Mouse (Mus musculus) G1E (cell line): ENCODE results near the gene Krt15.

ENCODE experiments used
- CTCF ChIP-seq: IDR thresholded peaks from 2 replicates; pipeline ENCODE4 v1.5.1; 2012; ENCODE audit warnings: low read depth, low read length, inconsistent platforms, mixed read lengths
- GATA1 ChIP-seq: IDR thresholded peaks from 2 replicates; pipeline ENCODE4 v1.6.1; 2012; ENCODE audit warnings: borderline replicate concordance, low read length, inconsistent platforms, mixed read lengths
- GATA2 ChIP-seq: IDR thresholded peaks from 2 replicates; pipeline ENCODE4 v1.6.1; 2012; ENCODE audit warnings: low read depth, low read length, inconsistent platforms, borderline replicate concordance
- TAL1 ChIP-seq: conservative IDR thresholded peaks from 2 replicates; pipeline ENCODE4 v1.6.1; 2012; ENCODE audit warnings: low read depth, low read length, inconsistent platforms, mixed read lengths

DNA sequence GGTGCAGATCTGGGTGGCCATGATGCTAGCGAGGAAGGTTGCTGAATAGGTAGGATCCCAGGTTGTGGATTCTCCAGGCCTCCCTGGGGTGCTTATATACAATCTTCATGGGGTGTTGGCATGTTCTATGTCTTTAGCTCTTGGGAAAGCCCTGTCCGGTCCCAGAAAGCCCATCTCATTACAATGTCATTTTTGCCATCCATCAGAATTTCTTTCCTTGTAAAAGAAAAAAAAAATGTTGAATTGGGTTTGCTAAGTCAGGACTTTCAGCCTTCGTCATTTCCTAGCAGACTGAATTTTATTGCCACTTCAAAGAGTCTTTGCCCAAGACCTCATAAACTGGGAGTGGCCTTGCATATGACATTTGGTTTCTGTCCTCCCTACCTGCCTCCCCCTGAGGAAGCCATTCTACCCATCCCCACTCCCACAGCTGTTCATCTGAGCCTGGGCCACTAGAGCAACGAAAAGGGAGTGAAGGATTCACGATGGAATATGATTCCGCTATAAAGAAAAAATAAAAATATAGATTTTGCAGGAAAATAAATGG lies 30.1 kb downstream of the Krt15 start, which contains the start of gene Krt36:
- no peak for TF ChIP-seq CTCF
- no peak for TF ChIP-seq GATA1
- no peak for TF ChIP-seq TAL1
- TF ChIP-seq GATA2: no peak
